Mouse (Mus musculus) adrenal gland, postnatal 10 days (tissue): ENCODE results near the gene Psmc5. TPM values are rescaled to one million over a fixed set of nuclear protein-coding genes. Genes with fewer than 3 reads are reported as not detected.
A peak's percentile ranks its signal among the peaks of the same experiment; 100 is the strongest.

Source experiments
- DNase-seq: peaks from one replicate; pipeline ENCODE4 v3.0.0; 2021; ENCODE audit warnings: mixed read lengths
- total RNA-seq, 2 experiments: library from RNA; stranded (reverse); gene quantifications; 2 replicates each; pipeline ENCODE4 v1.2.3; 2021

The Psmc5 gene
- total RNA-seq, 2 experiments from 2014 or later, result 121 to 129 TPM

DNA sequence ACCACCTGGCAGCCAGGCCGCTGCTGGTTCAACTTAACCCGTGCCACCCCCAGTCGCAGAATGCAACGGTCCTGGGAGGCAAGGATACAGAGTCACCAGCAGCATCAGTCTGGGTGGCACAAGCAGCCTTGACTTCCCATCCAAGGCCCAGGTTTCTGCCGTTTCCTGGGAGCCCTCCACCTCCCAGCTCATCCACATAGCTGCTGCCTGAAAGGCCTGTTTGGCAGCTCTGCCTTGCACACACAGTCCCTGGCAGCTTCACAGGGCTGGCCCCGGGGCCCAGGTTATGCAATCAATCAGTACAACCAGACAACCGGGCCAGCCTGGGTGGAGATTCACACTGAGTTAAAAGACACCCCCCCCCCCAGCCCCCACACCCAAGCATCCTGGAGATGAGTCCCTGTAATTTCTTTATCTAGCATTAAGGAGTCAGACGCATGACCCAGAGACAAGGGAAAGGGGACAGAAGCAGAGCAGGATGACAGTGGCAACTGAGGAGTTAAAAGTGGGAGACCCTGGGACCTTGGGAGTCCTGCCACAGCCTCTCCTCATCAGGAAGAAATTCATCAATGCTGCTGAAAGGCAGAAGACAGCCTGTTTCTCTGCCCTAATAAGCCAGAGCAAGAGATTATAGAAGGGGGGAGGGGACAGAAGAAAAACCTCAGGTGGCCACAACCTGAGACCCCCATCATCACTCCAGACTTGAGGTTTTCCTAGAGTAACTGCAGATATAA is 12.5 kb downstream of the Psmc5 start:
- DNase-seq, result peak; percentile 92

DNA sequence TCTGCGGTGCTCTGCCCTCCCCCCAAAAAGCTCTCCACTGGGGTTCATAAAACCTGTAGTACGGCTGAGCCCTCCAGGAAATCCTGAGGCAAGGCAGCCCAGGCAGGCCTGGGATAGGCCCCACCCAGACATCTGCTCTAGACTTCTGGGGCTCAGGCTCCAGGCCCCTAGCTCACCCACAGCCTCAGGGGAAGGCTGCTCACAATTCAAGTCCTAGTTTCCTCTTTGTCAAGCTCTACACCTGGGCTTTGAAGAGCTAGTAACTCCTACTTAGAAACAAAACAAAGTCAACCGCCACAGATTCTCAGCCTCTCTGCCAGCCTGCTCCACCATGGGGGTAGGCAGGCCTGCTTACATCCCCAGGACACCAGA is 13.1 kb downstream of the Psmc5 start:
- DNase-seq, result peak; percentile 53

DNA sequence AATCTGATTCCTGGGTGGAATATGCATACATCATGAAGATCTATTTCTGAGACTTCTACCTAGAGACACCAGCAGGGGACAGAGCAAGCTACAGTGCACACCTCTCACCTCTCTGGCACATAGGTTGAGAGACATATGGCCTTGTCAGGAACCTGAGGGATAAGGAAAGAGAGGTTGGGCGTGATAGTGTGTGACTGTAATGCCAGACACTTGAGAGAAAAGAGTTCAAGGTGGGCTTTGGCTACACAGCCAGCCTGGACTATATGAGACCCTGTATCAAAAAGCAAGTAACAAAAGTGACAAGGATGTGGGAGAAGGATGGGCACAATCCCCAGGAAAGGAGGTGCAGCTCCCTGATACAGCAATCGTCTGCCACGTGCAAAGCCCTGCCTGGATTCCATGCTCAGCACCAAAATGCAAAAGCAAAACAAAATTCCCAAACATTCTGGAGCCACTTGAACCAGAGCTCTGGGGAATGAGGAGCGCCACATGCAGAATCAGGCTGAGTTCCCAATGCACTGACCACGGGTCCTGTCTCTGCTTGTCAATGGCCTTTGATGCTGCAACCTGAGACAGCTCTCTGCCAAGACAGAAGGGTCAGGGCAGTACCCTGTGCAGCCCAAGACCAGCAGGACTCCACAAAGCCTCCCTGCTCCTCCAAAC is 15.3 kb downstream of the Psmc5 start:
- peak; percentile 58 for DNase-seq

DNA sequence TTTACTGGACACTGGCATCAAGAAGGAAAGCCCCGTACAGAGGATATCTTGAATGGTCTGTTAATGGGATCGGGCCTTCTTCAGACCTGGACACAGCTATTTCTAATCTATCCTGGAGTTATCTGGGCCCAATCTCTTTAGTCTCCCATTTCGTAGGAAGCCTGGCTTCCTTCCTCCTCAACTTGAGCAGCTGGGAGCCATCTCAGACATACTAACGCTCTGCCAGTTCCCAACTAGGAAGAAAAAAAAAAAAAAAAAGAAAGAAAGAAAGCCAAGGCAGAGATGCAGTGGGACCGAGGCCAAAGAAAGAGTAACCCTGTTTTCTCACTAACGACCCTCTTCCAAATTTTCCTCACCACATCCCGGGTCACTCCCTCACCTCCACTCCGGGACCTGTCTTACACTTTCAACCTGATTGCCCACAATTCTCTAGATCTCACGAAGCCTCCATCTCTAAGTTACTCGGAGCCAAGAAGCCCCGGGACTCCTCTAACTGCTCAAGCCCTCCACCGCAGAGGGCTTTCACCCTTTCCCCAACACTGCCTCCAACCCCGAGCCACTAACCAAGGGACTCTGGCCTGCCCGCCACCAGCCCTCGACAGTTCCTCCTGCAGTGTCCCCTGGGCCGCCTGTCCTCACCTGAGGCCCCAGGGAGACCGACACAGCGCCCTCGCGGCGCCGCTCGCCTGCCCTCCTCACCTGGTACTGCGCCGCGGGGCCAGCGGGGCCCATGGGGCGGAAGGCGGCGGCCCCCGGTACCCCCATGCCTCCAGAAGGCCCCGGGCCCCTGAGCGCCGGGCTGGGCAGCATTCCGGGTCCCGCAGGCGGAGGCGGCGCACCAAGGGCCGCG is 16.1 kb downstream of the Psmc5 start:
- DNase-seq, result peak; percentile 62

DNA sequence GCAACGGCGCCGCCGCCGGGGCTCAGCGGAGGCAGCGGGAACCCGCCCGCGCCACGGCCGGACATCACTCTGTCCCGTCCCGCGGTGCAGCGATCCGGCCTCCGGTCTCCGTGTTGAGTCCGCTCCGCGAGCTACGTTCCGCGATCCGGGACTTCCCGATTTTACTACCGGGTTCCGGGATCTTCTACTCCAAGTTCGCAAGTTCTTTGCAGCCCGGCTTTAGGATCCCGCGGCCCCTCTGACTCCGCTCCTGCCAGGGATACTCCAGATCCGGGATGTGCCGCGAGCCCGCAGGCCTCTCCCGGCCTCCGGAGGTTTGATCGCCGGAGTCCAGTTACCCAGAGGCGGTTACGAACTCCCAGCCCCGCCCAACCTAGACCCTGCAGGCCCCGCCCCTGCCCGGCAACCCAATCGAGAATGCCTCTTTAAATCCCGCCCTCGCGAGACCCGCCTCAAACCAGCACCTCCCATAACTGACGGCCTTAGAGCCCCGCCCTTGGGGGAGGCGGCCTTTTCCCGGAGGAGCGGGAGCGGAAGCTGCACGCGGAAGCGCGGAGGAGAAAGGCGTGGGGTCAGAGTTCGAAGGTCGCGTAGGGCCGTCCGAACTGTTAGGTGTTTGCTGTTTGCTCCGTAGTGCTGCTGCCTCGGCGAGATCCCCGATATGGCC is 16.8 kb downstream of the Psmc5 start, which contains the start of gene Smarcd2:
Gene Smarcd2, minus strand, starts transcription at position 329 of the 667 bp plus-strand sequence.
- peak; percentile 99 for DNase-seq

DNA sequence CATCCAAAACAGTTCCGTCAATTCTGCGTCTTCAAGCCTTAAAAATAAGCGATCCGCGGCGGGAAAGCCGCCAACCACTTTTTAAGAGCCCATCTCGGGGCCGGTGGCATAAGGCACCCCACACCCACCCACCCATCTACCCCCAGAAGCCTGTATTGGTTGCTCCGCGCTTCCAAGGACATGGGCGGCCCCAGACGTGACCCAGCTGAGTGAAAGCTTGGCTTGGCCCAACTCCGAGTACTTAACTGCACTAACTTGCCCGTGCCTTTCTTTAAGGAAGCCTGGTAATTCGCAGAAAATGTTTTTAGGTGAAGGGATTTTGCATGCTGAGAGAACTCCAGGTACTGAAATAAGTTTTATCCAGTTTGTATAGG is 17.3 kb downstream of the Psmc5 start:
- no peak for DNase-seq

DNA sequence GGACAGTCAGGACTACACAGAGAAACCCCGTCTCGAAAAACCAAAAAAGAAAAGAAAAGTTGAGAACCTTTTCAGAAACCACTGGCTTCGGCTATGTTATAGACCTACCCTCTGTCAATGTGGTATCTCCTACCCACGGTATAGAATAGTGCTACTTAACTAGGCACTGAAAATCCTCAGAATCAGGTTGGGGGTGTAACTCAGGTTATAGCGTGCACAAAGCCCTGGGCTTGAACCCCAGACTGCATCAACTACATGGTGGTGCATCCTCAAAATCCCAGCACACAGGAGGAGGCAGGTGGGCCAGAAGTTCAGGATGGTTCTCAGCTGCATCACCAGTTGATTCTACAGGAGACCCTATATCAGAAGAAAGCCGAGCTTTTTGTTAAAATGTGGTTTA is 17.9 kb downstream of the Psmc5 start:
- no peak for DNase-seq

DNA sequence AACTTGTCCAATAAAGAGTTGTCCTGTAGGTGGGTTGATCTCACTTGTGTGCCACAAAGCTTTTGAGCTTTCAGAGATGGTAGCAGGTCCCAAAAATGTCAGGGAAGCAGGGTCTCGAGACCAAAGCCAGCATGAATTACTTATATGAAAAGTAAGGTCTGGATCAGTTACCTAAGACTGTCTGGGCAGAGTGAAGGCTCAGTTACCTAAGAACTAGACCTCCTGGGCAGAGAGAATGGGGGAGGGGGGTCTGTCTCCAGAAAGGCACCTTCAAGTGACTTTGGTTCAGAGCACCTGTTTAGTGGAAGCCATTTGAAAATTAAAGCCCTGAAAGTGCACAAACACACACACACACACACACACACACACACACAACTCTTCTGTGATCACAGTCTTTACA is 18.4 kb downstream of the Psmc5 start:
- DNase-seq, result no peak

DNA sequence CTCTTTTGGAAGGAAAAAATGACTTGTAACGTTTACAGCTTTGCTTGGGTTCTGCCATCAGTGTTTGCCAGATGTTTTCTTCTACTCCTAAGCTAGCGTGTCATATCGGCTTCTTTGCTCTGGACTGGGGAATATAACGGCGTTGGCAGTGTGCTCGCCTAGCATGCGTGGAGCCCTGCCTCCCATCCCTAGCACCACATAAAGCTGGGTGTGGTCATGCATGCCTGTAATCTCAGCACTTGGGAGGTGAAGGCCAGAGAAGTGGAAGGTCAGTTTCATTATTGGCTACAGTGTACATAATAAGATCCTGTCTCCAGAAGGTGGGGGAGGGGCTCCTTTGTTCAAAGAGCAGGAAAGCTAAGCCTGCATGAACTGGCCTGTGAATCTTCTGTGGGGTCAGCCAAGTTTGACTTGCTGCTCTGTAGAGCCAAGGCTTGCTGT is 19.0 kb downstream of the Psmc5 start:
- DNase-seq, result peak; percentile 48

DNA sequence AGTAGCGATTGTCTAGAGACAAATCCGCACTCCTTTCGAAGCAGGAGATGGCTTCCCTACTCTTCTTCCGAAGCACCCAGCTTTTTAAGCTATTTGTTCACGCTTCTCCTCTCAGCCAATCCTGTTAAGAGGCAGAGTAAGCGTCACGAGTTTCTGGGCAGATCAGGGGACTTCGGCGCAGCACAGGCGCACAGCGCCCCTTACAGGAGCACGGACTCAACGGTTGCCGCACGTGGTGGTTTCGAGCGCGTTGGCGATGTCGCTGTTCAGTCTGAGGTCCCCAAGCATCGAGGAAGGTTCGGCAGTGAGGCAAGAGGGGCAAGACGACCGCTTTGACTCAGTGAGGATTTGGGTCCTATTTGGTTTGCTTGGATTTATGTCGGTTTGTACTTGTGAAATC is 20.5 kb downstream of the Psmc5 start, which contains the start of gene Tcam1:
Gene Tcam1, plus strand, starts transcription at position 219 of the 400 bp plus-strand sequence.
- DNase-seq, result peak; percentile 96

DNA sequence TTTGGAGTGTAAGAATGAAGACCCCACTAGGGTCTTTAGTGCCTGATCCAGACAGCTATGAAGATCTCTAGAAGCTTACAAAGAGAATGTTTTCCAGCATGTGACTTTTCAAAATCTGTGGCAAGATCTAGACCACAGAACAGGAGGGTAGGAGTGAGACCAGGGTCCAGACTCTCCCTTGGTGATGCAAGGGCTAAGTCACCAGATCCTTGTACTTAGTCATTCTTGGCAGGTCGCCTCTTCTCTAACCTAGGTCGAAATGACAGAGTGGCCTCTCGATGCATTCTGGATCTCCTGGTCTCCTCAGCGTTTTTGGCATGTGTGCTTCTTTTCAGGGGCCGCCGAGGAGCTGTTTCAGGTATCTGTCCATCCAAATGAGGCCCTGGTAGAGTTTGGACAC is 26.5 kb downstream of the Psmc5 start:
- no peak for DNase-seq

DNA sequence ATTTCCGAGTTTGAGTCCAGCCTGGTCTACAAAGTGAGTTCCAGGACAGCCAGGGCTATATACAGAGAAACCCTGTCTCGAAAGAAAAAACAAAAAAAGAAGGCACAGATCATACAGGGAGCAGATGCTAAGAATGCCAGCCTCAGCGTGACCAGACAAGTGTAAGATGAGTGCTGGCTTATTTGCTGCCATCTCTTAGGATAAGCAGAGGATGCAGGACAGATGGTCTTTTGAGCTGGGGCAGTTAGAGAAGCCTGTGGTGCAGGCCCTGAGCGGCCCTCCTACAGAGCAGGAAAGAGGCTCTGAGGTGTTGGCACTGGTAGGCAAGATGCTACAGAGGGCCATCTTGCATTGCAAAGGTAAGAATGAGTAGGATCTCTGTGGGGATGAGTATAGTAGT is 27.4 kb downstream of the Psmc5 start:
- DNase-seq, result no peak

DNA sequence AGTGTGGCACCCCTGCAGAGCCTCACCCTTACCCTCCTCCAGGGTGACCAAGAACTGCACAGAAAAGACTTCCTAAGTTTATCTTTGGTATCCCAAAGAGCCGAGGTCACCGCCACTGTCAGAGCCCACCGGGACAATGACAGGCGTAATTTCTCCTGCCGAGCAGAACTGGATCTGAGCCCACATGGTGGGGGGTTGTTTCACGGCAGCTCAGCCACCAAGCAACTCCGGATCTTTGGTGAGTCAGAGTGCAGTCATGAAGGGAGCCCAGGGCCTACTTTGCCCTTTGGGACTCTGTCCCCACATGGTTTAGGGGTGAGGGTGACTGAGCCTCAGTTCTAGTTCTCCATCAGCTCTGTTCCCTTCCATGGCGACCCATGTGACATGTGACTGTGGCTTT is 28.2 kb downstream of the Psmc5 start:
- DNase-seq, result no peak

DNA sequence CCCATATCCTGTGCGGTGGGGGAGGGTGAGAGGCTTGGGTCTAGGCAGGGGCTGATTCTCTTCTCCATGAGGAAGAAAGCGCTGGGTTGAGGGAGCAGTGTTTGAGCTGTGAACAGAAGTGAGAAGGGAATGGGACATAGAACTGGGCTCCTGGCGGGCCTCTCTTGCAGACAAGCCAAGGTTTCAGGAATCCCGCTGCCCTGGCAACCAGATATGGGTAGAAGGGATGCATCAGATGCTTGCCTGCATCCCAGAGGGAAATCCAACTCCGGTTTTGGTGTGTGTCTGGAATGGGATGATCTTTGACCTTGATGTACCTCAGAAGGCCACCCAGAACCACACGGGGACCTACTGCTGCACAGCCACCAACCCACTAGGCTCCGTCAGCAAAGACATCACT is 30.3 kb downstream of the Psmc5 start:
- no peak for DNase-seq

DNA sequence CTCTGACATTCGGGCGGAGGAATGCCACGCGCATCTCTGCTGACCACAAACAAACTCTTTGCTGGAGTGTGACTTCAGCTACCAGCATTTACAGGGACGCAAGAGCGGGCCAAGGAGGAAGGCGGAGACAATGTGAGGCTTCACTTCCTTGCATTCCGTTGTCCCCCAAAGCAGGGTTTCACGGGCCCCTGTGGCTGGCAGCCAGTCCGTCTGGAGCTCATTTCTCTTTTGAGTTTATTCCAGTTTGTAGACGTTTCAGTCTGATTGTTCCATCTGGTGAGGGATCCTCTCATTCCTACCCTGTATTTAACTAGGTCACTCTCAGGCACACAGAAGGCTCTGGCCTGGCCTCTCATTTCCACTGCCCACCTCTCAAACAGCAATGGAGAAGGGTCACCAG is 31.0 kb downstream of the Psmc5 start:
- no peak for DNase-seq

DNA sequence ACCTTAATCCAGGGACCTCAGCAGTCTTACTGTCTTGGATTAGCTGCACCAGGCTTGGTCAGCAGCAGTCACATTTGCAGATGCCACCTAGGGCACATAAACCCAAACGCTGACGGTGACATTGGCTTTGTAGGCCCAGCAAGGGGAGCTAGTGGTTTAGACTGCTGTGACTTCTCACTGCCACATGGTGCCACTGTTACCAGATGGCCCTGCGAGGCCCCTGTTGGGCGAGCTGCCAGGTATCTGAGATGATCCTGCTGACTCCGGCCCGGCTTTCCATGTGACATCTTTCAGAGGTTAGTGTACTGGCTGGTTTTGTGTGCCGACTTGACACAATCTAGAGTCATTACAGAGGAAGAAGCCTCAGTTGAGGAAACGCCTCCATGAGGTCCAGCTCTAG is 33.4 kb downstream of the Psmc5 start:
- peak; percentile 86 for DNase-seq

DNA sequence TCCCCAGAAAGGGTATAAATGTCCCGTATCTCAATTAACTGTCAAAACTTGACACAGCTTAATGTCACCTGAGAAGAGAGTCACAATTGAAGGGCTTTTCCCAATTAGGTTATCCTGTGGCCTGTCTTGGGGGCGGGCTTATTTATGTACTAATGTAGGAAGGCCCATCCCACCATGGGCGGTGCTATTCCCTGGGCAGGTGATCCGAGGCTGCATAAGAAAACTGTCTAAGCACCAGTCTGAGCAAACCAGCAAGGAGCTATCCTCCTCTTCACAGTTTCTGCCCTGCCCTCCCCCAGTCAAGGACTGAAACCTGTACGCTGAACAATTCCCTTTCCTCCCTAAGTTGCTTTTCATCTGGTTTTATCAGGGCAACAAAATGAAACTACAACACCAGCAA is 34.4 kb downstream of the Psmc5 start:
- no peak for DNase-seq

DNA sequence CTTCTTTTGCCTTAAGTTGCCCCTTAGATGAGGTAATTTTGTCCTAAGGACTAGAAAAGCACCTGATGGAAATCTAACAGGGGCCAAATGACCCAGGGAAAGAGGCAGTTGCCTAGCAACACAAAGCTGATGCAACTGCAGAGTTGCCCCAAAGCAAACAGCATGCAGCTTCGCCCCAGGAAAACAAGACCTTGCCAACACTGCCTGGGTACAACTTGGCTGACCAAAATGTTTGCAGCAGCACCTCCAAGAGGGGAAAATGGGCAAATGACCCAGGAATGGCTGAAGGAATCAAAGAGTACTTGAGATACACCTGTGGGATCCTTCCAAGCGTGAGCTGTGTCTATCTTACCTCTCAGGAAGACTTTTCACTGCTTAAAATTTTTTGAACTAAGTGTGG is 35.9 kb downstream of the Psmc5 start:
- DNase-seq, result no peak

DNA sequence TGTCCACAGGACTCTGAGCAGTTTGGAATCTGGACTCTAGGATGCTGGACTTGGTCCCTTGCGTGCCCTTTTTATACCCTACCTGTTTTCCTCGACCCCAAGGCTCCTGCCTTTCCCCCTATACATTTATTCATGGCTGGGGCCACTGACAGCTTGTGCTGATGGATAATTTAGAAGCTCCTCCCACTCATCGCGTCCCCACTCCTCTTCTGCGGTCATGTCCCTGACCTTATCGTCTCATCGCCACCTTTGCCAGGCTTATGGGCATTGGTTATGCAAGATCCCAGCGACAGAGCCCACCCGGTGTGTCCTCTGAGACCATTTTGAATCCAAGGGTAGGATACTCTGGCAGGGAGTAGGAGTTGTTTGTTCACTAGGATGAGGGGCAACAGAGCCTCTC is 45.8 kb downstream of the Psmc5 start, which contains the start of gene Gh:
Gene Gh, minus strand, starts transcription at position 101 of the 400 bp plus-strand sequence.
- DNase-seq, result no peak

DNA sequence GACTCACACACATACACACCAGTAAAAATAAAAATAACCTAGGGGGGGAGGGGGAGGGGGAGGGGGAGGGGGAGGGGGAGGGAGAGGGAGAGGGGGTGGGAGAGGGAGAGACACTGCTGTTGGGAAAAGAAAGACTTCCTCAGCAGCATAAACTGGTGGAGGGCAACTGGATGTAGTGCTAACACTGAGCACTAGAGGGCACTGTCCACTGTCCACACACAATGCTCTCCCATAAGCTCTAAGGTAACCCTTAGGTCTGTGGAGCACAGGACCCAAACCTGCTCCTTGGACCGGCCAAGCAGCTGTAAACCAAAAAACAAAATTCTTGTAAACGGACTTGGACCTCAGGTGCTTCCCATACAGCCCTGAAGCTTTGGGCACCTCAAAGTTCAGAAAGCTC is 46.7 kb downstream of the Psmc5 start:
- peak; percentile 77 for DNase-seq

DNA sequence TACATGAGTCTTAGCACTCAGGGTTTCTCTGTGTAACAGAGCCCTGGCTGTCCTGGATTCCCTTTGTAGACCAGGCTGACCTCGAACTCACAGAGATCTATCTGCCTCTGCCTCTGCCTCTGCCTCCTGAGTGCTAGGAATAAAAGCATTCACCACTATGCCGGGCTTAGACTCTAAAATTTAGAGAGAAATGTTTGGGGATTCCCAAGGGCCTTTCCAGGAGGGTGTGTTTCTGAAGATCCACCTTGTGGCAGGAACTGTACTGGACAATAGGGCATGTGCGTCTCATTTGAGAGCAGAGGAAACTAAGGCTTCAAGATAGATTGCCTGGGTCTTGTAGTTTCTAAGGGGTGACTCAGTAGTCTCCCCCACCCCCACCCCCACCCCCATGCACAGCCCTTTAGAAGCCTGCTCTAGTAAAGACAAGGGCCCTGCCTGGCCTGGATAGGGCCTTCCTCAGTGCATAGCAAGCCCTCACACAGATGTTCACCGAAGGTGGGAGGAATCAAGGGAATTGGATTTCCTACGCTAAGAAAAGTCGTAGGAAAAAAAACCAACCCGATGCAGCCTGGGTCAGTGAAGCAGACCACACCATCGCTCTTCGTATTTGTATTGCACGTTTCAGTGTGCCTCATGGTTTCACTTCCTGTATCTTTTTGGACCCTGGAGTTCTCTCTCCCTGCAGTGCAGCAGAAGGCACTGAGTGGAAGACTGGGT is 49.6 kb downstream of the Psmc5 start:
- DNase-seq, result no peak

DNA sequence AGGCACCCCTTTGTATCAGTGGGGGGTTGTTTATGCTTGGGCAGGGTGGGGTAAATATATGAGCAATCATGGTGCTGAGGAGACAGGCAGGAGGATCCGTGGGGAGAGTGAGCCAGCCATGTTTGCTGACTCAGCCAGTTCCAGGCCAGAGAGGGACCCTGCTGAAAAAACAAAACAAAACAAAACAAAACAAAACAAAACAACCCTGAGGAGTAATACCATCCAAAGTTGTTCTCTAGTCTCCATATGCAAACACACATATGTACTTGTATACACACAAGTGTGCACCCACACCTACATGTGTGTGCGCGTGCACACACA is 50.1 kb downstream of the Psmc5 start:
- DNase-seq, result no peak
